Mouse (Mus musculus) forebrain, postnatal 0 days (tissue): ENCODE measurements around the gene Fbxl16. TPM values are rescaled to one million over a fixed set of nuclear protein-coding genes. Genes with fewer than 3 reads are reported as not detected.

Experiments
- ATAC-seq: fragments of 200-750 bp; cut with Nextera tagmentation; 2 replicates; pipeline ENCODE4 v1.8.0; 2017; ENCODE audit warnings: mild to moderate bottlenecking, moderate library complexity
- DNase-seq: peaks from one replicate; pipeline ENCODE4 v3.0.0-alpha.2; 2015
- H3K27ac ChIP-seq: fragments of 300-500 bp; sonication (generic); 2 replicates; pipeline ENCODE4 v1.5.1; 2014; ENCODE audit warnings: low read depth, mild to moderate bottlenecking, antibody characterized with exemption, low read length, moderate library complexity, mixed read lengths
- H3K27me3 ChIP-seq: fragments of 300-500 bp; sonication (generic); 2 replicates; pipeline ENCODE4 v1.6.1; 2014; ENCODE audit warnings: mild to moderate bottlenecking, low read length, mixed read lengths; ENCODE audit not compliant: insufficient read depth
- H3K36me3 ChIP-seq: fragments of 300-500 bp; sonication (generic); 2 replicates; pipeline ENCODE4 v1.6.1; 2014; ENCODE audit warnings: mild to moderate bottlenecking, moderate library complexity; ENCODE audit not compliant: insufficient read depth
- H3K4me1 ChIP-seq: fragments of 300-500 bp; sonication (generic); 2 replicates; pipeline ENCODE4 v1.6.1; 2014; ENCODE audit warnings: antibody characterized with exemption; ENCODE audit not compliant: insufficient read depth
- H3K4me2 ChIP-seq: fragments of 300-500 bp; sonication (generic); 2 replicates; pipeline ENCODE4 v1.6.1; 2014; ENCODE audit warnings: low read depth, mild to moderate bottlenecking, moderate library complexity
- H3K4me3 ChIP-seq: fragments of 300-500 bp; sonication (generic); 2 replicates; pipeline ENCODE4 v1.5.1; 2014; ENCODE audit warnings: low read depth, low read length, mixed read lengths
- H3K9ac ChIP-seq: fragments of 300-500 bp; sonication (generic); 2 replicates; pipeline ENCODE4 v1.6.1; 2014; ENCODE audit warnings: mild to moderate bottlenecking
- H3K9me3 ChIP-seq: fragments of 300-500 bp; sonication (generic); 2 replicates; pipeline ENCODE4 v1.6.1; 2016; ENCODE audit warnings: low read length
- CTCF ChIP-seq: sonication (generic); IDR thresholded peaks from 2 replicates; pipeline ENCODE4 v1.5.1; 2016; ENCODE audit warnings: antibody characterized with exemption, control low read depth, low read depth
- WGBS: fragments of 180-500 bp; shearing (Covaris S2); extraction: QIAGEN DNeasy Blood & Tissue Kit; methylation state at CpG from one replicate; pipeline ENCODE4 v1.1.7; 2014; 5-methylcytosine and 5-hydroxymethylcytosine counted together
- polyA plus RNA-seq: library from polyadenylated mRNA; unstranded; fragments of >200 nt; fragmentation: Nextera tagmentation; extraction: Ambion mirVana; gene quantifications from 2 replicates; pipeline ENCODE4 v1.2.1, GENCODE M21; 2015
- total RNA-seq: library from RNA; depleted of rRNA; stranded (reverse); fragments of >200 nt; gene quantifications from 2 replicates; pipeline ENCODE4 v1.2.3, GENCODE M21; 2014

Gene Fbxl16
- total and polyA plus RNA-seq, 2 experiments from 2014 or later, result 58.7 to 133 TPM

GRCm38 (mm10) chr17:25828712-25829557, 20.1 kb downstream of the Fbxl16 start, which contains the start of gene Jmjd8:
Gene Jmjd8, plus strand, starts transcription at chr17:25828867.
- ATAC-seq (peak; percentile 78), DNase-seq (peak; percentile 93)
- peak within 1 kb of the TSS; percentile 58 for H3K4me2 ChIP-seq
- H3K36me3 ChIP-seq, result peaks cover 37% of the 10 kb centered on the region
- TF ChIP-seq CTCF, result peak; percentile 73
- WGBS, result under 1% methylated on average over 32 of the region's 32 CpGs
- H3K4me3 ChIP-seq, result peak within 1 kb of the TSS; percentile 52
- peaks cover 32% of the 10 kb centered on the region for H3K4me1 ChIP-seq
- H3K27me3 ChIP-seq, result no peaks in the 10 kb centered on the region
- no peaks in the 10 kb centered on the region for H3K9me3 ChIP-seq
- peak within 1 kb of the TSS; percentile 80 for H3K9ac ChIP-seq
- H3K27ac ChIP-seq, result peak within 1 kb of the TSS; percentile 95

GRCm38 (mm10) chr17:25829558-25830017, 20.7 kb downstream of the Fbxl16 start:
- peak overlapping the region; percentile 80 for H3K9ac ChIP-seq
- H3K36me3 ChIP-seq, result peaks cover 37% of the 10 kb centered on the region
- ATAC-seq, result no peak
- DNase-seq, result no peak
- TF ChIP-seq CTCF, result no peak
- peak overlapping the region; percentile 58 for H3K4me2 ChIP-seq
- WGBS, result 44% methylated on average over 8 of the region's 8 CpGs
- H3K27ac ChIP-seq, result peak overlapping the region; percentile 95
- peaks cover 30% of the 10 kb centered on the region for H3K4me1 ChIP-seq
- no peaks in the 10 kb centered on the region for H3K9me3 ChIP-seq
- peak overlapping the region; percentile 52 for H3K4me3 ChIP-seq
- H3K27me3 ChIP-seq, result no peaks in the 10 kb centered on the region

- DNase-seq (no peak), ATAC-seq (no peak)
- Histone ChIP-seq H3K4me3 (peak overlapping the region; percentile 52; the same call in 1 of the 2 replicates), H3K4me2 (peak overlapping the region; percentile 58), H3K36me3 (peaks cover 37% of the 10 kb centered on the region), H3K9ac (no peak overlapping the region), H3K4me1 (peaks cover 26% of the 10 kb centered on the region), H3K9me3 (no peaks in the 10 kb centered on the region), H3K27ac (no peak overlapping the region), H3K27me3 (no peaks in the 10 kb centered on the region)
- no peak for TF ChIP-seq CTCF
- WGBS, result 87% methylated on average over 4 of the region's 4 CpGs
These were observed 21.4 kb downstream of the Fbxl16 start for GRCm38 (mm10) chr17:25830200-25830753.

- Histone ChIP-seq H3K9ac (no peak overlapping the region), H3K4me2 (peak overlapping the region; percentile 89; the same call in 1 of the 2 replicates), H3K36me3 (peaks cover 36% of the 10 kb centered on the region), H3K4me3 (no peak overlapping the region), H3K4me1 (peaks cover 31% of the 10 kb centered on the region), H3K9me3 (no peaks in the 10 kb centered on the region), H3K27ac (no peak overlapping the region), H3K27me3 (no peaks in the 10 kb centered on the region)
- ATAC-seq (no peak), DNase-seq (no peak)
- WGBS, result 86% methylated on average over 14 of the region's 14 CpGs
- TF ChIP-seq CTCF, result no peak
These were observed 22.0 kb downstream of the Fbxl16 start for GRCm38 (mm10) chr17:25830806-25831431.

- H3K27ac ChIP-seq, result peak overlapping the region; percentile 93; the same call in 1 of the 2 replicates
- ATAC-seq, result no peak
- H3K4me1 ChIP-seq, result peaks cover 38% of the 10 kb centered on the region
- TF ChIP-seq CTCF, result no peak
- peak overlapping the region; percentile 59 for H3K4me3 ChIP-seq
- no peaks in the 10 kb centered on the region for H3K27me3 ChIP-seq
- WGBS, result 61% methylated on average over 21 of the region's 21 CpGs
- no peaks in the 10 kb centered on the region for H3K9me3 ChIP-seq
- peaks cover 29% of the 10 kb centered on the region for H3K36me3 ChIP-seq
- H3K4me2 ChIP-seq, result peak overlapping the region; percentile 89
- DNase-seq, result no peak
- H3K9ac ChIP-seq, result peak overlapping the region; percentile 76
These were observed 22.8 kb downstream of the Fbxl16 start for GRCm38 (mm10) chr17:25831451-25832281.
